Mouse (Mus musculus) heart, postnatal 0 days (tissue): ENCODE measurements at regions not wholly inside any gene's neighbourhood (a gene's known extent, or its start where the extent isn't known, plus 50 kb on each side); places are given as distances from the start of the nearest gene placed in this dataset.

ENCODE experiments used
- CTCF ChIP-seq: IDR thresholded peaks from 2 replicates; pipeline ENCODE4 v1.5.1; 2016; ENCODE audit warnings: antibody characterized with exemption, control low read depth, low read depth
- EP300 ChIP-seq: IDR thresholded peaks from 2 replicates; pipeline ENCODE4 v1.6.1; 2016; ENCODE audit warnings: antibody characterized with exemption, low read depth

DNA sequence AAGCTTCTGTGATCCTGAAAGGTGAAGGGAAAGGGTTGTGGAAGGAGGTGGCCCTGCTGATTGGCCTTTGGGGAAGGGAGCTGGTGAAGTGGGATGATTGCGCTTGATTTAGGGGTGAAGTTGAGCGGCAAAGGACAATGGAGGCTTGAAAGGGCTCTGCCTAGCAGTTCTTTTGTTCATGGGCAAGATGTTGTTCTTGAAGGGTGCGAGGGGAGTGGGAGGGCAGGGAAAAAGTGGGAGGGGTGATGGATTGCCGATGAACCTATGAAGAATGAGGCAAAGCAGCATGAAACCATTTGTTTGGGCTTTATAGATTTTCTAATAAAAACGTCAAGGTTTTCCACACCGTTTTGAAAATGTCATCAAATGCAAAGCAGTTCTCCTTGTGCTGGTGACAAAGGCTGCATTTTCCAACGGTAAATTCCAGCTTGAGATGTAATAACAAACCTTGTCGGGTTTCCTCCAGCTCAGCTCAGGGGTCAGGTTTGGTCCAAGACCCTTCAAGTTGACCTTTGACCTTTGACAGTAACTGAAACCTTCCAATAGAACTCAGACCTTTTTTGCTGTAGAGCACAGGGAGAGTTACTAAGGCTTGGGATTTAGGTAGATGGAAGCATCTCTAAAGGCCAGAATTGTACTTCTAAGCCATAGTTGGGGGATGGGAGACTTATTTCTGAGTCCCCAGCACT is 767.2 kb upstream of the Car8 start:
- no peak for TF ChIP-seq CTCF
- TF ChIP-seq EP300, result no peak
